ENCODE assay signal across 24 mouse cellular contexts in genomic region chr15:26730760-26731159, GRCm38 (mm10).
DNase-seq lines count a peak whose midpoint lies in the region; ATAC-seq lines count a peak whose summit lies in the region.
"Had no signal": no experiment of that assay in that cellular context is flagged by ENCODE, and none has a peak within 500 bp of the region (broad histone marks: within the 10 kb centered on the region; RNA-seq: fewer than 3 reads in every experiment).

No protein-coding gene starts in this region.

- no peak overlapping the region for H3K4me2 ChIP-seq in forebrain, embryonic 16.5 days (ENCODE audit: low read length)
- H3K4me2 ChIP-seq: embryonic facial prominence, embryonic 15.5 days; heart, embryonic 15.5 days; limb, embryonic 12.5 days; liver, embryonic 13.5 days; lung, embryonic 15.5 days; midbrain, embryonic 11.5 days; neural tube, embryonic 12.5 days had no signal

- no peaks in the 10 kb centered on the region for H3K27me3 ChIP-seq in forebrain, embryonic 16.5 days (replicated peaks; ENCODE audit: control insufficient read depth, insufficient read depth, low read length)
- H3K27me3 ChIP-seq: embryonic facial prominence, embryonic 15.5 days; heart, embryonic 15.5 days; limb, embryonic 12.5 days; liver, embryonic 13.5 days; lung, embryonic 15.5 days; neural tube, embryonic 12.5 days; Patski had no signal

- H3K9ac ChIP-seq in forebrain, embryonic 16.5 days (replicated peaks; ENCODE audit: low read depth, low read length) = no peak overlapping the region
- H3K9ac ChIP-seq: embryonic facial prominence, embryonic 15.5 days; heart, embryonic 15.5 days; limb, embryonic 12.5 days; liver, embryonic 13.5 days; lung, embryonic 15.5 days; neural tube, embryonic 12.5 days had no signal

- no peaks in the 10 kb centered on the region for H3K9me3 ChIP-seq in forebrain, embryonic 16.5 days (ENCODE audit: control insufficient read depth, low read length)
- H3K9me3 ChIP-seq: embryonic facial prominence, embryonic 15.5 days; forebrain, embryonic 10.5 days; heart, embryonic 15.5 days; hindbrain, embryonic 10.5 days; limb, embryonic 12.5 days; liver, embryonic 13.5 days; lung, embryonic 15.5 days; neural tube, embryonic 12.5 days had no signal

- WGBS in forebrain, embryonic 16.5 days = 75% methylated on average over 2 of the region's 2 CpGs

- peak; percentile 6 to 14 for DNase-seq in cerebellum, postnatal 36 days
- DNase-seq in cerebellum, postnatal 14 days = no peak
- DNase-seq in left cerebral cortex, adult 11 months (ENCODE audit: low spot score) = peak; percentile 11
- DNase-seq in left cerebral cortex, postnatal 4 days = no peak
- DNase-seq in layer of hippocampus, postnatal 36 days = peak; percentile 50 to 51
- DNase-seq in right cerebral cortex, postnatal 36 days (ENCODE audit: low spot score in 2 of 2) = peak; percentile 32
- DNase-seq: embryo, embryonic 11 days; gastrocnemius, adult 2 months; kidney, adult 8-10 months; kidney, postnatal 25 days; liver, embryonic 13.5 days; thymus, adult 18-20 months had no signal

- H3K4me1 ChIP-seq in forebrain, embryonic 16.5 days (replicated peaks; ENCODE audit: control insufficient read depth, insufficient read depth, low read length) = 0 out of 2 replicates have a peak, but pooled peaks cover 2% of the 10 kb centered on the region
- H3K4me1 ChIP-seq: forebrain, embryonic 10.5 days; heart, embryonic 15.5 days; hindbrain, embryonic 10.5 days; liver, embryonic 13.5 days; lung, embryonic 15.5 days had no signal

- intact Hi-C loops in left cerebral cortex, postnatal 4 days (cut with DNase I) = no loop called here

- no peak overlapping the region for H3K27ac ChIP-seq in forebrain, embryonic 16.5 days (ENCODE audit: low read length)
- H3K27ac ChIP-seq: embryonic facial prominence, embryonic 15.5 days; forebrain, embryonic 10.5 days; gastrocnemius, adult 2 months; heart, embryonic 15.5 days; hindbrain, embryonic 10.5 days; limb, embryonic 12.5 days; liver, embryonic 13.5 days; lung, embryonic 15.5 days; macrophage; neural tube, embryonic 12.5 days had no signal

- ATAC-seq in forebrain, embryonic 16.5 days = no peak
- ATAC-seq: activated CD4-positive, CD25-positive, alpha-beta regulatory T cell, adult 4 months had no signal

- no peak overlapping the region for H3K4me3 ChIP-seq in forebrain, embryonic 16.5 days (replicated peaks; ENCODE audit: low read length)
- H3K4me3 ChIP-seq: embryonic facial prominence, embryonic 15.5 days; forebrain, embryonic 10.5 days; gastrocnemius, adult 2 months; heart, embryonic 15.5 days; hindbrain, embryonic 10.5 days; limb, embryonic 12.5 days; liver, embryonic 13.5 days; lung, embryonic 15.5 days; neural tube, embryonic 12.5 days had no signal

- no peaks in the 10 kb centered on the region for H3K36me3 ChIP-seq in forebrain, embryonic 16.5 days (ENCODE audit: control insufficient read depth, insufficient read depth)
- H3K36me3 ChIP-seq: embryonic facial prominence, embryonic 15.5 days; forebrain, embryonic 10.5 days; heart, embryonic 15.5 days; hindbrain, embryonic 10.5 days; limb, embryonic 12.5 days; liver, embryonic 13.5 days; lung, embryonic 15.5 days; neural tube, embryonic 12.5 days had no signal

Comparison
In these comparisons a context has a peak if more than half of its experiments do, and no peak if none do; other contexts are left out.
1. DNase-seq: peak in cerebellum, postnatal 36 days (2 of 2), left cerebral cortex, adult 11 months (single experiment), layer of hippocampus, postnatal 36 days (2 of 2) and right cerebral cortex, postnatal 36 days (2 of 2); none in cerebellum, postnatal 14 days (0 of 2) and left cerebral cortex, postnatal 4 days (single experiment).